ENCODE assay signal across 26 mouse cellular contexts in the genomic region with DNA sequence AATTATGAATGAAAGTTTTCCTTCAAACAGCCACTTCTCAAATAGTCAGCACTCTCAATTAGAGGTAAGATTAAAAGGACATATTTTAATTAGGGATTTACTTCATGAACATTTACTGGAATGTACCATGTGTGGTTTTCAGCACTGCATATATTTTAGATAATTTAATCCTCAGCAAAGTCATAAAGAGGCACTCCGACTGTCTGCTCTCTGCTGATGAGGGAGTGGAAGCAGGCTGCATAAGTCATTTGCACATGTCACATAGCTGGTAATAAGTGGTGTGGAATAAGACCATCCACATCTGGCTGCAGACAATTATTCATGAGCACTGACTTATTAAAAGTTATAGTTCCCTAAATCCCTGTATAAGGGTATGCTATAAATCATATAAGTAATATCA.
"Had no signal": no experiment of that assay in that cellular context is flagged by ENCODE, and none has a peak within 500 bp of the region (broad histone marks: within the 10 kb centered on the region; RNA-seq: fewer than 3 reads in every experiment).

No protein-coding gene starts in this region.

- H3K4me3 ChIP-seq: heart, embryonic 10.5 days; heart, embryonic 13.5 days; heart, embryonic 15.5 days; hindbrain, embryonic 13.5 days; hindbrain, embryonic 15.5 days; kidney, embryonic 15.5 days; limb, embryonic 13.5 days; limb, embryonic 15.5 days; liver, embryonic 12.5 days had no signal

- DNase-seq: gastrocnemius, postnatal 10 days; gastrocnemius, postnatal 25 days; heart, adult 18-20 months; heart, postnatal 14 days; heart, postnatal 36 days; kidney, adult 11 months; kidney, adult 2 months; kidney, adult 9 months; kidney, postnatal 14 days; kidney, postnatal 36 days; layer of hippocampus, adult 9-11 months; layer of hippocampus, postnatal 36 days; left cerebral cortex, postnatal 4 days had no signal

- H3K9ac ChIP-seq: heart, embryonic 13.5 days; heart, embryonic 15.5 days; hindbrain, embryonic 13.5 days; hindbrain, embryonic 15.5 days; kidney, embryonic 15.5 days; limb, embryonic 13.5 days; limb, embryonic 15.5 days; liver, embryonic 12.5 days; liver, embryonic 14.5 days had no signal

- H3K4me2 ChIP-seq: heart, embryonic 13.5 days; heart, embryonic 15.5 days; hindbrain, embryonic 13.5 days; hindbrain, embryonic 15.5 days; kidney, embryonic 15.5 days; limb, embryonic 13.5 days; limb, embryonic 15.5 days; liver, embryonic 12.5 days had no signal

- H3K27ac ChIP-seq: heart, embryonic 10.5 days; heart, embryonic 13.5 days; heart, embryonic 15.5 days; hindbrain, embryonic 13.5 days; hindbrain, embryonic 15.5 days; hindbrain, postnatal 0 days; kidney, embryonic 15.5 days; kidney, postnatal 0 days; limb, embryonic 13.5 days; limb, embryonic 15.5 days; liver, embryonic 12.5 days; liver, embryonic 14.5 days had no signal

- H3K36me3 ChIP-seq: heart, embryonic 10.5 days; heart, embryonic 13.5 days; heart, embryonic 15.5 days; hindbrain, embryonic 13.5 days; hindbrain, embryonic 15.5 days; kidney, embryonic 15.5 days; limb, embryonic 13.5 days; limb, embryonic 15.5 days; liver, embryonic 12.5 days had no signal

- H3K4me1 ChIP-seq: heart, embryonic 10.5 days; heart, embryonic 13.5 days; heart, embryonic 15.5 days; hindbrain, embryonic 15.5 days; limb, embryonic 13.5 days; limb, embryonic 15.5 days; liver, embryonic 12.5 days had no signal

- ATAC-seq: hindbrain, postnatal 0 days; intestine, embryonic 16.5 days; liver, embryonic 12.5 days had no signal

- H3K9me3 ChIP-seq: heart, embryonic 10.5 days; heart, embryonic 13.5 days; heart, embryonic 15.5 days; hindbrain, embryonic 13.5 days; hindbrain, embryonic 15.5 days; kidney, embryonic 15.5 days; limb, embryonic 13.5 days; limb, embryonic 15.5 days; liver, embryonic 12.5 days had no signal

- H3K27me3 ChIP-seq: heart, embryonic 13.5 days; heart, embryonic 15.5 days; hindbrain, embryonic 13.5 days; hindbrain, embryonic 15.5 days; kidney, embryonic 15.5 days; limb, embryonic 13.5 days; limb, embryonic 15.5 days; liver, embryonic 12.5 days had no signal
